Mouse (Mus musculus) heart, postnatal 10 days (tissue): ENCODE data around the gene Nat10. TPM values are rescaled to one million over a fixed set of nuclear protein-coding genes. Genes with fewer than 3 reads are reported as not detected.

ENCODE experiments used
- DNase-seq, 2 experiments: peaks; one replicate each; pipeline ENCODE4 v3.0.0; 2021
- intact Hi-C: fragments of 180-260 bp; cut with DNase I; formaldehyde crosslinking; loops from one replicate; pipeline ENCODE4 v1.15.1; 2025
- total RNA-seq, 2 experiments: library from RNA; stranded (reverse); gene quantifications; 2 replicates each; pipeline ENCODE4 v1.2.3; 2021

Nat10 gene
- total RNA-seq, 2 experiments from 2014 or later = 17.6 to 20.7 TPM

DNA sequence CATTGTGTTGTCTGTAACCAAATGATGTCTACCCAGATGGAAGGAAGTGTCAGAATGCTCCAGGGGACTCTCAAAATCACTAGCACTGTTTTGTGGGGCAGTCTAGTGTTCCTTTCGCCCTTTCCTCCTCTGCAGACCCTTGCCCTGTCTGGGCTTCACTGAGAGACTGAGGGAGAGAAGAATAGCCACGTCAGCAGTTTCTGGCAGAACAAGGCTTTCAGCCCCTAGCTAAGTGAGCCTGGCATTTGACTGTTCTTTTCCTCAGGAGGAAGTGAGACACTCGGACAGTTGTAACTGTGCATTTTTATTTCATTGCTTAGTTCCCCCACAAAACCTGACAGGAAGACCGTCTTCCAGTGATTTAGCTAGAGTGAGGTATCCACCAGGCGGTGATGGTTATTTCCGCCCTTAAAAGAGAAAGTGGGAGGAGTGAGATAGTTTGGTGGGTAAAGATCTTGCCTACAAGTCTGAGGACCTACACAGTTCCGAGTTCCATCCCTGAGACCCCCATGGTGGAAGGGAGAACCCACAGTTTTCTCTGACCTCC is 88.4 kb downstream of the Nat10 start:
- no peak for DNase-seq
- intact Hi-C loops = no loop called here

Other genes with a start within 250 kb of the Nat10 start
- 10 to 100 TPM; 21.1 to 27.6 TPM for gene Abtb2, start 195.0 kb downstream of the Nat10 start, total RNA-seq
- gene Caprin1, start 36.4 kb upstream of the Nat10 start, total RNA-seq = 100 to 1,000 TPM; 228 to 246 TPM
- 10 to 100 TPM; 20.8 to 25.1 TPM for gene Lmo2, start 196.7 kb upstream of the Nat10 start, total RNA-seq